Mouse (Mus musculus) lung, postnatal 14 days (tissue): ENCODE results near the gene B230307C23Rik.
"Not testable (repeated sequence)": the region's sequence is repeated elsewhere in the genome, so short reads cannot be mapped to it uniquely, and the experiment has no call there.

Experiments
- DNase-seq: peaks from one replicate; pipeline ENCODE4 v3.0.0; 2021

The B230307C23Rik gene

GRCm38 (mm10) chr16:98022657-98023345 is 25.7 kb downstream of the B230307C23Rik start:
- DNase-seq = no peak

GRCm38 (mm10) chr16:98026186-98026585 is 29.1 kb downstream of the B230307C23Rik start:
- DNase-seq = not testable (repeated sequence)

DNA sequence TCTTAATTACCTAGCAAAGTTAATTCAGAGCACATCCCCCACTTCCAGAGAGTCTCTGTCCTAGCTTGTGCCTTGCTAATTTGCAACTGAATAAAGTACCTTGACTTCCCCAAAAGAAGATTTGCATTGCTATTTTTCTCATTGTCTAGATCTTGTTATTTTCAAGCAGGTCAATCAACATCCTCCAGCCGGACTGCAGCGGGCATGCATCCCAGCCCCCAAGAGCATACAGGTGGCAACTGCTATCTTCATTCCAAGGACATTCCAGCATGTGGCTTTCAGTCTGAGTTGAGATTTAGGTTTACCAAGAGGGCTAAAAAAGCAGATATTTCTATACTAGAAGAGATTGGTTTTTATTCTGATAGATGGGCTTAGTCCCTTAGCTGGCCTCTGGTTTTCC is 37.9 kb downstream of the B230307C23Rik start:
- DNase-seq = not testable (repeated sequence)

DNA sequence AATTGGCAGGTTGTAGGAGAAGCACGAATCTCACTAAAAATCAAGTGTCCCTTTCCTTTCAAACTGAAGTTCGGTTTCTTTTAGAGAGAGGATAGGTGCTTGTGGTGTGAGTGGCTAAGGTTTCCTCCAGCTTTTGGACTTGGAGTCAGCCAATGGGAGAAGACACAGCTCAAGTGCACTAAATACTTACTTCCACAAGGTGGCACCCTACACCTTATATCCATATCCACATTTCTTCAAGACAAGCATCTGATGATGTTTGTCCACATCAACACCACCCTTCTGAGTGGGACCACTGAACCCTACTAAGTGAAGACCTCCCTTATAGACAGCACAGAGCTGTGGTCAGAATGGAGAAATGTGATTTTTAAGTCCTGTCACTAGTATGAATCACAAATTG is 44.6 kb downstream of the B230307C23Rik start:
- DNase-seq = peak; percentile 17

DNA sequence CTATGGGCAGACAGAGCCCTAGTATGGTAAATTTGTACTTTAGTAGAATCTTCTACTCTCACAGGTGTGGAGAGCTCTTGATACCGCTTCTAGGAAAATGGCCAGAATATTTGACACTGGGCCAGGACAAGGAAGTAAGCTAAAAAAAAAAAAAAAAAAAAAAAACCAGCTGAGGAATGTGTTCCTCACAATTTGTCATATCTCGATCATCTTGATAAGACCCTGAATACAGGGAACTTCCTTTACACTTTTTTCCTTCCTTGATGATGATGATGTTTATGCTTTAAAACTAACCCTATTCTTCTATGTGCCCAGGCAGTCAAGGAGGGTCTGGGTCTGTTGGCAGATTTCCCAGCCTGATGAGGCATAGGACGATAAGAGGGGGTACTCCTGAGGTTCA is 82.3 kb downstream of the B230307C23Rik start:
- DNase-seq = peak; percentile 24

DNA sequence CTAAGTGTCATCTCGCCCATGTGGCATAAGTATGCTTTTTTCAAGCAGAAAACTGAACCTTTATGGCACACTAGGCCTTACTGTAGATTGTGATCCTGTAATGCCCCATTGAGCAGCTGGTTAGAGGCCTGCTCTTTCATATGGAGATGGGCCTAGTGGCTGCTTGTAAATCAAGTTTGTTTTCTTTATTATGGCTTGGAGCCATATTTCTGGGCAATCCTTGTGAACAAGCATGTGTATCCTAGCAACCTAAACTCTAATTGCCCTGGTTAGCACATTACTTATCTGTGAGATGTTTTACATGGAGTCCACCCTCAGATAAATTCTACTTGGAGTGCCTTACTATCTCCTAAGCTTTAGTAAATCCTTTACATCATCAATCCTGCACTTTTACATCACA is 84.0 kb downstream of the B230307C23Rik start:
- not testable (repeated sequence) for DNase-seq
